Mouse (Mus musculus) brown adipose tissue, adult 24 weeks (tissue): ENCODE data around the gene Kera. TPM values are rescaled to one million over a fixed set of nuclear protein-coding genes. Genes with fewer than 3 reads are reported as not detected.

Experiments used
- H3K27ac ChIP-seq: fragments of 200-500 bp; replicated peaks from 2 replicates; pipeline ENCODE4 v1.5.1; 2012; ENCODE audit warnings: low read depth, mild to moderate bottlenecking, low read length
- H3K4me1 ChIP-seq: fragments of 200-500 bp; 2 replicates; pipeline ENCODE4 v1.6.1; 2012; ENCODE audit warnings: low read length, mixed read lengths; ENCODE audit not compliant: control insufficient read depth, insufficient read depth, insufficient read length
- H3K4me3 ChIP-seq: fragments of 200-500 bp; 2 replicates; pipeline ENCODE4 v1.5.1; 2012; ENCODE audit warnings: low read depth, mild to moderate bottlenecking, low read length, moderate library complexity; ENCODE audit not compliant: insufficient read depth
- polyA plus RNA-seq: library from polyadenylated mRNA; stranded (reverse); fragments of >200 nt; gene quantifications from 2 replicates; pipeline ENCODE4 v1.2.4, GENCODE M21; 2012; ENCODE audit not compliant: missing spikeins, insufficient read depth, insufficient read length

The Kera gene
- not detected in 2 replicates for polyA plus RNA-seq

GRCm38 (mm10) chr10:97606579-97606978 is at the start of gene Kera:
TSS of gene Kera (plus strand) at chr10:97606879.
- no peak within 1 kb of the TSS for H3K4me3 ChIP-seq
- H3K27ac ChIP-seq: no peak within 1 kb of the TSS
- H3K4me1 ChIP-seq: no peaks in the 10 kb centered on the region

DNA sequence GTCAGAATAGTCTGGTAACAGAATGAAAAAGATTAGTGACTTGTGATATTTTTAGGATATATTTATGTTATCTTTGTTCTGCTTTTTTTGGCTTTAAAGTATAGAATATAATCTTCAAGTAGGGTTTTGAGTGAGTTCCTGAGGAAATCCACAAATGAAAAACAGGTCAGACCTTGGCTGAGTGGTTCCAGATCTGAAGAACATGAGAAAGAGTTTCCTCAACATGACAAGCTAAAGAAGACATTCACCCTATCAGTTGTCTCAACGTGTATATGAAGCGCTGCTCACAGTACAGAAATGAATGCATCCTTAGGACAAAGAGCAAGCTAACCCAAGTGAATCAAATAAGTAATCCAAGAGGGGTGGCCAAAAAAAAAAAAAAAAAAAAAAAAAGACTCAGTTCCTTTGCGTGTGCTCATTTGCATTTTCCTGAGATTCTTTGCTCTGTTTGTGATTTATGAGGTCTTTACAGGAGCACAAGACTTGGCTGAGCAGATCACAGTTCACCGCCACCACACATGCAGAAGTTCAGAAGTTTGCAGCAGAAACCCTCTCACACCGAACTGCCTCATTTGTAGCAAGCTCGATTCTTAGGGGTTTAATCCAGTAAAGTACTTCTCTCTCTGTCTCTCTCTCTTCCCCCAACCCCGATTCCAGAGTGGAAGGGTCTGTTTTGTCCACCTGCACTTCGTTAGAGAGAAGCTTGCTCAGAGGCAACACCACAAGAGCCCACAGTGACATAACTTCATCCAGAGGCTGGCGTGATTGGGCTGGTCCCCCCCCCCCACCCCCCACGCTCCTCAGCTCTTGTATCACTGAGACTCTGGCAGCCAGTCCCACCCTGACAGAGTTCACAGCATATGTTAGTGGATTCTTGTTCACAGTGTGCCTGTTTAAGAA is 41.5 kb upstream of the Kera start, which contains the start of gene Lum:
TSS of gene Lum (plus strand) at position 172 of the 900 bp plus-strand sequence.
- H3K27ac ChIP-seq: no peak within 1 kb of the TSS; the same call in 1 of the 2 replicates
- no peaks in the 10 kb centered on the region for H3K4me1 ChIP-seq
- H3K4me3 ChIP-seq: peak within 1 kb of the TSS; percentile 25; the same call in 1 of the 2 replicates

- H3K4me3 ChIP-seq: no peak overlapping the region
- no peak overlapping the region for H3K27ac ChIP-seq
- H3K4me1 ChIP-seq: no peaks in the 10 kb centered on the region
Measured at GRCm38 (mm10) chr10:97567489-97568135, 39.1 kb upstream of the Kera start.

DNA sequence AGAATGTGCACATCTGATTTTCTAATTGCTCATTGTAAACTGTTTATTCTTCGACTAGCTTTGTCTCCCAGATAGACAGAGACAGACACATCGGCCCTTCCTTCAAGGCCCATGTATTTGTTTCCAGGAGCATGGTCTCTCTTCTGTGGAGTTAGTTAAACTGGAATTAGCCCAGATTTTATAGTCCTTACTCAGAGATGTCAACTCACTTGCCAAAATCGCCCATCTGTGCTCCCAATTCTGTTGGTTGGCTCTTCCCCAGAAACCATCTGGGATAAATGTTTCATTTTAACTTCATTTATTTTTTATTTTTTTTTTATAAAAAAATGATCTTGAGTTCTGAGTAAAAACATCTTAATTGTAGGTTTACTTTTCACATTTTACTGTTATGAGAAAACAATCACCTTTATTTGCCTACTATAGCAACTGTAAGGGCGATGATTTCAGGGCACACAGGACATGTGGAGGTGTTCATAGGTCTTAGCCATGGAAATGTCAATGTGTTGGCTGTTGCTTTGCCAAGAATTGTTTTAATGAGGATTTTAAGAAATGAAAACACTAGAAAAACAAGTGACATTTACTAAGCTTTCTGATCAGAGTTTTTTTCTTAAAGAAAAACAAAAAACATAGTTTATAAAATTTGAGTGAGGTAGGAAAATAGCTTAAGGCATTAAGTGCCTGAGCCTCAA is 24.0 kb upstream of the Kera start:
- Histone ChIP-seq H3K27ac (no peak overlapping the region), H3K4me1 (peaks cover 3% of the 10 kb centered on the region; the same call in 1 of the 2 replicates)

GRCm38 (mm10) chr10:97584176-97584575 is 22.5 kb upstream of the Kera start:
- Histone ChIP-seq H3K4me1 (peaks cover 8% of the 10 kb centered on the region), H3K4me3 (no peak overlapping the region), H3K27ac (no peak overlapping the region)

More for the DNA sequence above, 24.0 kb upstream of the Kera start:
- H3K4me3 ChIP-seq: no peak overlapping the region

GRCm38 (mm10) chr10:97587159-97587558 is 19.5 kb upstream of the Kera start:
- H3K4me3 ChIP-seq: no peak overlapping the region
- H3K4me1 ChIP-seq: peaks cover 8% of the 10 kb centered on the region
- no peak overlapping the region for H3K27ac ChIP-seq

- Histone ChIP-seq H3K4me1 (peaks cover 8% of the 10 kb centered on the region), H3K4me3 (no peak overlapping the region), H3K27ac (no peak overlapping the region)
Measured at GRCm38 (mm10) chr10:97589574-97589973, 17.1 kb upstream of the Kera start.

DNA sequence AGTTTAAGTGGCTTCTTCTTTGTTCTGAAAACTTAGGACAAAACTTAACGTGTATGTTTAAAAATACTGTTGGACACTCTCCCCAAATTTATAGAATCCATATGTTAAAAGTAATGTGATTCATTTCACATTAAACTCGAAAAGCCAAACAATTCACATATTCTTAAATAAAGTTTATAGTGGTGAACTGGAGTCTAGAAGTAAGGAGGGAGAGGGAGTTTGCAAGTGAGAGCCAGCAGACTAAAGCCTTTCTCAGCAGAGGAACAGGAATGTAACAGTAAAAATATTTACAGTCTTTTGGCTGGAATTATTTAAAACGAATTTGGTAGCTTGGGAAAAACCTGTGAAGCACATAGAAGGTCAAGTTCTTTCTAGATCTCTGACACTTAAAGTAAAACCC is 15.6 kb upstream of the Kera start:
- Histone ChIP-seq H3K4me1 (peaks cover 8% of the 10 kb centered on the region), H3K4me3 (no peak overlapping the region), H3K27ac (no peak overlapping the region)

DNA sequence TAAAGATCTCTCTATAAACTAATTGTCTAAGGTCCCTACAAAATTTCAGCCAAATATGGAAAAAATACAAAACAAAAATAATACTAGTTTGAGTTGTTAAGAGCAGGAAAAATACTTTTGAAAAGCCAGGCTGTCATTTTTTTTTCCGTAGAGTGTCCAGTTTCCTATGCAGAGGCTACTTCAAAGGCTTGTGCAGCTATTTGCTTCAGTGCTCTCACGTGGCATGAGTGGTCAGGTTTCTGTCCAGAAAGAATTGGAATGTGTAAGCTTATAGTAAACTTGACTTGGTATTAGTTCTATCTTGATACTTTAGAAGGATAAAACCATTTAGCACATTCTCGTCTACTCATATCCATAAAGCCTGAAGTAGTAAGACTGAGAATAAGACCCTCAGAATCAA is 15.0 kb upstream of the Kera start:
- Histone ChIP-seq H3K27ac (no peak overlapping the region), H3K4me3 (no peak overlapping the region), H3K4me1 (peaks cover 5% of the 10 kb centered on the region; the same call in 1 of the 2 replicates)

DNA sequence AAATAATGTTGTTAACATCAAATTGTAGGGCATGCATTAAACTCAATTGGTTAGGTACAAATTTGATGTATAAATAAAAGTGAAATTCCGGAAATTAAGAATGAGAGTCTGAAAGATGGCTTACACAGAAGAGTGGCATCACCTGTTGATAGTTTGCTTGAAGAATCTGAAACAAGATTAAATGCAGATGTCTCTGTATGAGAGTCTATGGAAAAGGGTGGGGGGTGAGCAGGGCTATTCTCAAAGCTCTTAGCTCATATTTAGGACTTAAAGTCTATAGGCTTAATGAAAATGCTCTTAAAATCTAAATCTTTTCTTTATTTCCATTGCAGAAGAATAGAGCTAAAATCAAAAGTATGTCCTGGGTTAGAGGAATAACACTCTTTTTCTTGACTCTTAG is 11.0 kb upstream of the Kera start:
- Histone ChIP-seq H3K4me1 (no peaks in the 10 kb centered on the region), H3K27ac (no peak overlapping the region), H3K4me3 (no peak overlapping the region)

GRCm38 (mm10) chr10:97601744-97602143 is 4.9 kb upstream of the Kera start:
- Histone ChIP-seq H3K27ac (no peak overlapping the region), H3K4me1 (no peaks in the 10 kb centered on the region), H3K4me3 (no peak overlapping the region)

DNA sequence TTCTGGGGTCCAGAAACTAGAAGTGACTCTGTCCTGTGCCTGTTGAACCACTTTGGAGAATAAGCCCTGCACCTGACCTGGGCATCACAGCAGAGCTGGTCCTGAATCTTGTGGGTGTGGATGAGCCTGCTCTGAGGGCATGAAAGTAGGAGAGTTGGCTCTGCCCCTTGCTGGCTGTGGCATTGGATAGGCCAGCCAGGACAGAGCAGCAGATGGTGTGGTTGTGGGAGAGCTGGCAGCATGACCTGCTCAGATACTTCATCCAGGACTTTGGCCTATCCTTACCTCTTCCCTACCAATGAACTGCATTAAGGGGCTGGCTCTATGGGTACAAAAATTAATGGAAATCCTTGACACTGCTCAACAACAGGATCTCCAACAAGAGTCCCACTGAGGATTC is 3.4 kb upstream of the Kera start:
- H3K4me3 ChIP-seq: no peak overlapping the region
- no peak overlapping the region for H3K27ac ChIP-seq
- H3K4me1 ChIP-seq: no peaks in the 10 kb centered on the region

- no peak overlapping the region for H3K4me3 ChIP-seq
- no peaks in the 10 kb centered on the region for H3K4me1 ChIP-seq
- no peak overlapping the region for H3K27ac ChIP-seq
Measured at GRCm38 (mm10) chr10:97622328-97622727, 15.6 kb downstream of the Kera start.

DNA sequence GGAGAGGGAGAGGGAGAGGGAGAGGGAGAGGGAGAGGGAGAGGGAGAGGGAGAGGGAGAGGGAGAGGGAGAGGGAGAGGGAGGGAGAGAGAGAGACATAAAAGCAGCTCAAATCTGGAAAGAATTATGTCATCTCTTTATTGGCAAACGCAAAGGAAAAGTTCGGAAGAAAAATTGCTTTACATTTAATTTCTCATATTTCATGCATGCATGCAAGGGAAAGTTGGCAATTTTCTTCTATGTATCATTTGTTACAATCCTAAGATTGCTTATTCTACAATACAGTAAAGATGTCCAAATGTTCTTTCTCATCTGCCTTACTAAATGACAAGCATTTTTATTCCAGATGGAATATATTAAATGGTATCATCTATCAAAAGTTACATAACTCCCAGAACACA is 17.7 kb downstream of the Kera start:
- no peak overlapping the region for H3K4me3 ChIP-seq
- H3K4me1 ChIP-seq: no peaks in the 10 kb centered on the region
- no peak overlapping the region for H3K27ac ChIP-seq

GRCm38 (mm10) chr10:97625116-97625515 is 18.4 kb downstream of the Kera start:
- Histone ChIP-seq H3K4me1 (no peaks in the 10 kb centered on the region), H3K27ac (no peak overlapping the region)

More at GRCm38 (mm10) chr10:97625116-97625515, 18.4 kb downstream of the Kera start:
- no peak overlapping the region for H3K4me3 ChIP-seq
